Mouse (Mus musculus) kidney, embryonic 15.5 days (tissue): ENCODE data around the gene P2rx3. TPM values are rescaled to one million over a fixed set of nuclear protein-coding genes. Genes with fewer than 3 reads are reported as not detected.

Source experiments
- ATAC-seq: fragments of 200-750 bp; cut with Nextera tagmentation; replicated peaks from 2 replicates; pipeline ENCODE4 v1.8.0; 2017; ENCODE audit warnings: moderate TSS enrichment; ENCODE audit not compliant: low FRiP score
- H3K27ac ChIP-seq: fragments of 300-500 bp; sonication (generic); 2 replicates; pipeline ENCODE4 v1.5.1; 2015; ENCODE audit warnings: mild to moderate bottlenecking, inconsistent platforms
- H3K27me3 ChIP-seq: fragments of 300-500 bp; sonication (generic); 2 replicates; pipeline ENCODE4 v1.6.1; 2015; ENCODE audit warnings: inconsistent platforms
- H3K36me3 ChIP-seq: fragments of 300-500 bp; sonication (generic); 2 replicates; pipeline ENCODE4 v1.6.1; 2015; ENCODE audit warnings: inconsistent platforms
- H3K4me1 ChIP-seq: fragments of 300-500 bp; sonication (generic); 2 replicates; pipeline ENCODE4 v1.6.1; 2015; ENCODE audit warnings: inconsistent platforms
- H3K4me2 ChIP-seq: fragments of 300-500 bp; sonication (generic); 2 replicates; pipeline ENCODE4 v1.6.1; 2015; ENCODE audit warnings: moderate library complexity, mild to moderate bottlenecking, inconsistent platforms
- H3K4me3 ChIP-seq: fragments of 300-500 bp; sonication (generic); replicated peaks from 2 replicates; pipeline ENCODE4 v1.5.1; 2015; ENCODE audit warnings: mild to moderate bottlenecking, inconsistent platforms
- H3K9ac ChIP-seq: fragments of 300-500 bp; sonication (generic); 2 replicates; pipeline ENCODE4 v1.6.1; 2015; ENCODE audit warnings: mild to moderate bottlenecking, inconsistent platforms
- H3K9me3 ChIP-seq: fragments of 300-500 bp; sonication (generic); replicated peaks from 2 replicates; pipeline ENCODE4 v1.6.1; 2016; ENCODE audit warnings: inconsistent platforms
- WGBS: fragments of 180-500 bp; shearing (Covaris S2); methylation state at CpG from one replicate; pipeline ENCODE4 v1.1.7; 2015; ENCODE audit warnings: mixed read lengths; 5-methylcytosine and 5-hydroxymethylcytosine counted together
- polyA plus RNA-seq: library from polyadenylated mRNA; unstranded; fragments of >200 nt; fragmentation: Nextera tagmentation; extraction: Ambion mirVana; gene quantifications from 2 replicates; pipeline ENCODE4 v1.2.1, GENCODE M21; 2015

Gene P2rx3
- 0.90 and 1.3 TPM in 2 replicates for polyA plus RNA-seq

GRCm38 (mm10) chr2:85037047-85038026 is at the start of gene P2rx3, which contains the start of gene Ssrp1:
P2rx3 (minus strand) TSS chr2:85037462.
Ssrp1 (plus strand) TSS chr2:85037234.
- 0 out of 2 replicates have a peak, but pooled peaks cover 3% of the 10 kb centered on the region for H3K27me3 ChIP-seq
- peak within 1 kb of the TSS; percentile 84 for H3K4me3 ChIP-seq
- peak; percentile 96 for ATAC-seq
- peak within 1 kb of the TSS; percentile 72 for H3K4me2 ChIP-seq
- under 1% methylated on average over 66 of the region's 66 CpGs for WGBS
- H3K4me1 ChIP-seq: peaks cover 14% of the 10 kb centered on the region
- H3K27ac ChIP-seq: peak within 1 kb of the TSS; percentile 84
- H3K36me3 ChIP-seq: peaks cover 32% of the 10 kb centered on the region
- H3K9me3 ChIP-seq: no peaks in the 10 kb centered on the region
- peak within 1 kb of the TSS; percentile 95 for H3K9ac ChIP-seq

GRCm38 (mm10) chr2:85073751-85074150 is 36.5 kb upstream of the P2rx3 start:
- WGBS: 87% methylated on average over 5 of the region's 5 CpGs
- Histone ChIP-seq H3K4me3 (no peak overlapping the region), H3K9me3 (no peaks in the 10 kb centered on the region), H3K36me3 (peaks cover 39% of the 10 kb centered on the region), H3K9ac (no peak overlapping the region), H3K27ac (no peak overlapping the region), H3K4me2 (no peak overlapping the region), H3K4me1 (peaks cover 4% of the 10 kb centered on the region), H3K27me3 (no peaks in the 10 kb centered on the region)
- no peak for ATAC-seq

DNA sequence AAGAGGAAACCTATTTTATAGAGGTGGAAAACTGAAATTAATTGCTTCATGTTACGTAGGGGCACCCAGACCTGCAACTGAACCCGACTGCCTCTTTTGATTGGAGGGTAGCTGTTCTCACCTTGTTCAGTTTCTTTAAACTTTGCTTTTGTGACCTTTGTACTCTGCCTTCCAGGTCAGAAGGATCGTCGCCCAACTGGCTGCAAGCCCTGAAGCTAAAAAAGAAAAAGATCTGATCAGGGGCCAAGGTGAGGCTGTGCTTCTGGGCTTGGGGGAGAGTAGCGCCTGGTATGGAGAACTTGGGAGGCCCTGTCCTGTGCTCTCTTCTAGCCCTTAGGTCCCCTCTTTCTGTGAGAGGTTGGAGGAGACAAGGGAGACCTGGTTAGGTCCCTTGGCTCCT is 34.7 kb upstream of the P2rx3 start:
- Histone ChIP-seq H3K36me3 (peaks cover 39% of the 10 kb centered on the region), H3K9me3 (no peaks in the 10 kb centered on the region), H3K9ac (no peak overlapping the region), H3K4me2 (no peak overlapping the region), H3K27me3 (no peaks in the 10 kb centered on the region), H3K4me1 (peaks cover 4% of the 10 kb centered on the region), H3K4me3 (no peak overlapping the region), H3K27ac (no peak overlapping the region)
- WGBS: 76% methylated on average over 5 of the region's 5 CpGs
- no peak for ATAC-seq

DNA sequence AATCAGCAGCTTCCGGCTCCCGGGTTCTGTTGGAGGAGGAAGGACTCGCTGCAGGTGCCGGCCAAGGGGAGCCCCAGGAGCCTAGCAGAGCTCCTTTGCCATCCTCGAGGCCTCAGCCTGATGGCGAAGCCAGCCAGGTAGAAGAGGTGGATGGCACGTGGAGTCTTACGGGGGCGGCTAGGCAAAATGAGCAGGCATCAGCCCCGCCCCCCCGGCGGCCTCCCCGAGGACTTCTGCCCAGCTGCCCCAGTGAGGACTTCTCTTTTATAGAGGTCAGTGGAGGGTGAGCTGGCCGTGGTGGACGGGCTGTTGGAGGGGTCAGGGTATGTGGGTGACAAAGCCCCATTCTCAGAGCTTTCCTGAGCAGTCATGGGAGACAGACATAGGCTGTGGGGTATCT is 32.8 kb upstream of the P2rx3 start:
- H3K27ac ChIP-seq: no peak overlapping the region
- ATAC-seq: no peak
- H3K9me3 ChIP-seq: no peaks in the 10 kb centered on the region
- no peak overlapping the region for H3K4me3 ChIP-seq
- H3K27me3 ChIP-seq: no peaks in the 10 kb centered on the region
- H3K4me2 ChIP-seq: no peak overlapping the region
- peaks cover 48% of the 10 kb centered on the region for H3K36me3 ChIP-seq
- H3K9ac ChIP-seq: no peak overlapping the region
- WGBS: 57% methylated on average over 15 of the region's 15 CpGs
- peaks cover 7% of the 10 kb centered on the region for H3K4me1 ChIP-seq

DNA sequence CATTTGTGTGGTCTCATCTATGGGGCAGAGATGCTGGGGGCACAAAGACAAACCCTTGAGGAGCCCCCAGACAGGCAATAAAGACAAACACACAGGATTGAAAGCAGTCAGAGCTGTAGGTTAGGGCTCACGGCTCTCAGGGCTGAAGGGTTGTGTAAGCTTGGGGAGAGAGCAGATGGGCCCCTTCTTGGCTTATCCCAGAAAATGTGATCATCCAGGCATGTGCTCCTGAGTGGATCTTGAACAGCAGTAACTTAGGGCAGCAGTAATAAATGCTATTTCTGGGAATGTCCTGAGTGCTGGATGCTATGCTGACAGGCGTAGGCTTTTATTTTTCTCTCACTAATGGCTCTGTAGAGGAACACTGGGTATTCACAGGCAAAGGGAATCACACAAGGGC is 31.4 kb upstream of the P2rx3 start:
- Histone ChIP-seq H3K4me2 (no peak overlapping the region), H3K4me3 (no peak overlapping the region), H3K27ac (no peak overlapping the region), H3K9me3 (no peaks in the 10 kb centered on the region), H3K36me3 (peaks cover 51% of the 10 kb centered on the region), H3K27me3 (no peaks in the 10 kb centered on the region), H3K9ac (no peak overlapping the region), H3K4me1 (peaks cover 7% of the 10 kb centered on the region)
- no peak for ATAC-seq
- WGBS: 78% methylated on average over 2 of the region's 2 CpGs

DNA sequence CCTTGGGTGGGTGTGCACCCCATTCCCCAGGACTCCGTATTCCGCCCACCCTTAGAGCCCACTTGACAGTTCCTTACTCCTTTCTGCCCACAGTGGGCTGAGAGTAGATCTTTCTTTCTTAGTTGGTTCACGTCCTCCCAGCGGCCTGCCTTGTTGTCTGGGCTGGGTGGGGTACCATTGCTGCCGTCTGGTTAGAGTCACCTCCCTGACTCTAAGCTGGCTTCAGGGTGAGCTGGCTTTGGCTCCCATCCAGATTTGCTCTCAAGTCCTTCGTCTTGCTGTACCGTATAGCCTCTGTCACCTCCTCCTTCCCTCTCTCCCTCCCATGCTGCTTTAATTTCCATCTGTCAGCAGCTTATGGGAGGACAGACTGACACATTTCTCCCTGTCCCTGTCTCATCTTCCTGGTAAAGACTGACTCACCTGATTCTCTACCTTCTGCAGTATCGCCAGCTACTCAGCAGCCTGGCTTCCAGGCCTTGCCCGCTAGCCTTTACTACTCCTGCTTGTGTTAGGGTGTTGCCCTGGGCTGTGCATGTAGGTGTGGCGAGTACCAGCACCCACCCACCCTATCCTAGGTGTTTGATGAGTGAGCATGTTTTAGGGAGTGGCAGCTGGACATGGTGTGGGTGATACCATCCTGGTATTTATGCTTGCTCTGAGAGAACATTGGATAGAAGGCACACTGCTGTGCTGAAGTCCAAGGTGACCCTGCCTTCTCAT is 30.8 kb upstream of the P2rx3 start:
- no peaks in the 10 kb centered on the region for H3K9me3 ChIP-seq
- H3K4me3 ChIP-seq: no peak overlapping the region
- peaks cover 51% of the 10 kb centered on the region for H3K36me3 ChIP-seq
- H3K27me3 ChIP-seq: no peaks in the 10 kb centered on the region
- WGBS: 70% methylated on average over 10 of the region's 10 CpGs
- H3K4me1 ChIP-seq: peaks cover 7% of the 10 kb centered on the region
- no peak for ATAC-seq
- no peak overlapping the region for H3K9ac ChIP-seq
- H3K4me2 ChIP-seq: no peak overlapping the region
- H3K27ac ChIP-seq: no peak overlapping the region

GRCm38 (mm10) chr2:85066937-85067336 is 29.7 kb upstream of the P2rx3 start:
- Histone ChIP-seq H3K27me3 (no peaks in the 10 kb centered on the region), H3K4me2 (no peak overlapping the region), H3K36me3 (peaks cover 53% of the 10 kb centered on the region), H3K4me3 (no peak overlapping the region), H3K9me3 (no peaks in the 10 kb centered on the region), H3K27ac (no peak overlapping the region), H3K4me1 (peaks cover 7% of the 10 kb centered on the region), H3K9ac (no peak overlapping the region)
- ATAC-seq: no peak
- WGBS: 94% methylated on average over 5 of the region's 5 CpGs

GRCm38 (mm10) chr2:85065141-85065875 is 28.0 kb upstream of the P2rx3 start:
- no peaks in the 10 kb centered on the region for H3K9me3 ChIP-seq
- peaks cover 45% of the 10 kb centered on the region for H3K36me3 ChIP-seq
- no peak overlapping the region for H3K4me2 ChIP-seq
- no peak for ATAC-seq
- H3K27ac ChIP-seq: no peak overlapping the region
- H3K9ac ChIP-seq: no peak overlapping the region
- peaks cover 16% of the 10 kb centered on the region for H3K4me1 ChIP-seq
- WGBS: 68% methylated on average over 12 of the region's 12 CpGs
- no peaks in the 10 kb centered on the region for H3K27me3 ChIP-seq
- no peak overlapping the region for H3K4me3 ChIP-seq

DNA sequence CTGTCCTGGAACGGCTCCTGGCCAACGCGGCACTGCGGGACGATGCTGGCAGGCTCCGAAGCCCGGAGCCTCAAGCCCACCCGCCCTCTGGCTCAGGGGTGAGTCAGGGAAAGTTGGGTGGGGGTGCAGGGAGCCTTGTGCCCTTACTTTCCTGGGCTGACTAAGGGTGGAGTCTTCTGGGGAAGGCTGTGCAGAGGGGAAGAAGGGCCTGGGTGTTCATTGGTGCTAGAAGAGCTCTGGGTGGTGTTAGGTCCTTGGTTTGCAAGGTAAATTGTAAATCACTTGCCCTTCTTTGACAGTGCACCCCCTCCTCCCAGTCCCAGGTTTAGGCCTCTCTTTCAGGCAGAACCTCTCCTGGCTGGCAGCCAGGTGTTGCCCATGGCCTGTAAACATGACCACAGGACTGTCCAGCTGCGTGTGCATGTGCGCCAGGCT is 23.9 kb upstream of the P2rx3 start:
- peak overlapping the region; percentile 71 for H3K4me2 ChIP-seq
- peak overlapping the region; percentile 45; the same call in 1 of the 2 replicates for H3K9ac ChIP-seq
- H3K27me3 ChIP-seq: no peaks in the 10 kb centered on the region
- H3K4me3 ChIP-seq: peak overlapping the region; percentile 44
- peaks cover 29% of the 10 kb centered on the region for H3K4me1 ChIP-seq
- no peaks in the 10 kb centered on the region for H3K9me3 ChIP-seq
- WGBS: 22% methylated on average over 10 of the region's 10 CpGs
- H3K27ac ChIP-seq: peak overlapping the region; percentile 66
- H3K36me3 ChIP-seq: peaks cover 79% of the 10 kb centered on the region
- peak; percentile 50 for ATAC-seq

DNA sequence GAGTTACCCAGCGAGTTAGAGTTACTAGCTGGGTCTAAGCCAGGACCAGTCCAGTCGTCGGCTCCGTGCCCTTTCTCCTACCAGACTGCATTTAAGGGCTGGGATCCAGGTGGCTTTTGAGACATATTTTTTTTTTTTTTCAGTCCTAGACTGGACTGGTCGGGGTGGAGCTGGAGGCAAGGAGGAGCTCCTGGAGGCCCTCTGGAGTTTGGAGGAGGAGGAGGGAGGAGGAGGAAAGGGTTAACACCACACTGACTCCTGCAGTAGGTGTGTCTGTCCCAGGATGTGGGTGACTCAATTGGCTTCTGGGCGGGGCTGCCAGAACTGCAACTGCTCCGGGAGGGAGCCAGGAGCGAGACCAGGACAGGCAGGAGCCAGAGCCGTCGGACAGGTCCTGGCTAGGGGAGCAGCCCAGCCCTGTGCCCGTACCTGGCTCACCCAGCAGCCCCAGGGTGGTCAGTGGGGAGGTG is 23.4 kb upstream of the P2rx3 start:
- Histone ChIP-seq H3K9ac (peak overlapping the region; percentile 45; the same call in 1 of the 2 replicates), H3K36me3 (peaks cover 80% of the 10 kb centered on the region), H3K4me2 (peak overlapping the region; percentile 71), H3K4me3 (peak overlapping the region; percentile 44), H3K4me1 (peaks cover 33% of the 10 kb centered on the region), H3K9me3 (no peaks in the 10 kb centered on the region), H3K27me3 (no peaks in the 10 kb centered on the region), H3K27ac (peak overlapping the region; percentile 66)
- ATAC-seq: peak; percentile 92
- 5% methylated on average over 11 of the region's 11 CpGs for whole genome bisulfite sequencing

- 83% methylated on average over 6 of the region's 6 CpGs for WGBS
- Histone ChIP-seq H3K4me2 (0 out of 2 replicates have a peak overlapping the region, but pooled peaks have one; percentile 71), H3K36me3 (peaks cover 82% of the 10 kb centered on the region), H3K4me1 (peaks cover 33% of the 10 kb centered on the region), H3K9ac (no peak overlapping the region), H3K9me3 (no peaks in the 10 kb centered on the region), H3K4me3 (no peak overlapping the region), H3K27me3 (no peaks in the 10 kb centered on the region), H3K27ac (peak overlapping the region; percentile 48; the same call in 1 of the 2 replicates)
- ATAC-seq: no peak
Observed at GRCm38 (mm10) chr2:85059677-85060076, 22.4 kb upstream of the P2rx3 start.
